Mouse (Mus musculus) stomach, embryonic 15.5 days (tissue): ENCODE measurements around the gene Tmem232. TPM values are rescaled to one million over a fixed set of nuclear protein-coding genes. Genes with fewer than 3 reads are reported as not detected.
"Not testable (repeated sequence)": the region's sequence is repeated elsewhere in the genome, so short reads cannot be mapped to it uniquely, and the experiment has no call there.

ENCODE experiments used
- ATAC-seq: fragments of 200-750 bp; cut with Nextera tagmentation; 2 replicates; pipeline ENCODE4 v1.8.0; 2017; ENCODE audit warnings: low read depth, moderate number of reproducible peaks, moderate TSS enrichment; ENCODE audit not compliant: insufficient read depth, low FRiP score
- H3K27ac ChIP-seq: fragments of 300-500 bp; sonication (generic); 2 replicates; pipeline ENCODE4 v1.5.1; 2015; ENCODE audit warnings: mild to moderate bottlenecking, inconsistent platforms
- H3K27me3 ChIP-seq: fragments of 300-500 bp; sonication (generic); replicated peaks from 2 replicates; pipeline ENCODE4 v1.6.1; 2015; ENCODE audit warnings: inconsistent platforms
- H3K36me3 ChIP-seq: fragments of 300-500 bp; sonication (generic); 2 replicates; pipeline ENCODE4 v1.6.1; 2015; ENCODE audit warnings: inconsistent platforms
- H3K4me1 ChIP-seq: fragments of 300-500 bp; sonication (generic); 2 replicates; pipeline ENCODE4 v1.6.1; 2015; ENCODE audit warnings: inconsistent platforms
- H3K4me2 ChIP-seq: fragments of 300-500 bp; sonication (generic); 2 replicates; pipeline ENCODE4 v1.6.1; 2015; ENCODE audit warnings: mild to moderate bottlenecking, inconsistent platforms
- H3K4me3 ChIP-seq: fragments of 300-500 bp; sonication (generic); replicated peaks from 2 replicates; pipeline ENCODE4 v1.5.1; 2015; ENCODE audit warnings: inconsistent platforms
- H3K9ac ChIP-seq: fragments of 300-500 bp; sonication (generic); 2 replicates; pipeline ENCODE4 v1.6.1; 2015; ENCODE audit warnings: inconsistent platforms
- H3K9me3 ChIP-seq: fragments of 300-500 bp; sonication (generic); 2 replicates; pipeline ENCODE4 v1.6.1; 2016; ENCODE audit warnings: inconsistent platforms
- WGBS: fragments of 180-500 bp; shearing (Covaris S2); methylation state at CpG from one replicate; pipeline ENCODE4 v1.1.7; 2015; 5-methylcytosine and 5-hydroxymethylcytosine counted together
- polyA plus RNA-seq: library from polyadenylated mRNA; unstranded; fragments of >200 nt; fragmentation: Nextera tagmentation; extraction: Ambion mirVana; gene quantifications from 2 replicates; pipeline ENCODE4 v1.2.1, GENCODE M21; 2015

Gene Tmem232
- polyA plus RNA-seq, 1 experiment from 2014 or later, result 0.08 TPM

GRCm38 (mm10) chr17:65559273-65559672 lies 18.7 kb upstream of the Tmem232 start:
- no peak for ATAC-seq
- H3K4me1 ChIP-seq, result no peaks in the 10 kb centered on the region
- no peak overlapping the region for H3K27ac ChIP-seq
- no peaks in the 10 kb centered on the region for H3K36me3 ChIP-seq
- no peak overlapping the region for H3K4me2 ChIP-seq
- H3K9me3 ChIP-seq, result no peaks in the 10 kb centered on the region
- H3K27me3 ChIP-seq, result no peaks in the 10 kb centered on the region
- 45% methylated on average over 5 of the region's 5 CpGs for WGBS
- no peak overlapping the region for H3K9ac ChIP-seq
- H3K4me3 ChIP-seq, result no peak overlapping the region

- Histone ChIP-seq H3K27ac (no peak overlapping the region), H3K4me2 (no peak overlapping the region), H3K36me3 (no peaks in the 10 kb centered on the region), H3K4me3 (no peak overlapping the region), H3K27me3 (no peaks in the 10 kb centered on the region), H3K4me1 (no peaks in the 10 kb centered on the region), H3K9me3 (no peaks in the 10 kb centered on the region), H3K9ac (no peak overlapping the region)
- 64% methylated on average over 9 of the region's 9 CpGs for WGBS
- no peak for ATAC-seq
Measured at GRCm38 (mm10) chr17:65558788-65559187, 18.2 kb upstream of the Tmem232 start.

GRCm38 (mm10) chr17:65558217-65558616 lies 17.6 kb upstream of the Tmem232 start:
- Histone ChIP-seq H3K36me3 (no peaks in the 10 kb centered on the region), H3K9me3 (no peaks in the 10 kb centered on the region), H3K4me1 (no peaks in the 10 kb centered on the region), H3K4me2 (no peak overlapping the region), H3K27me3 (no peaks in the 10 kb centered on the region), H3K9ac (no peak overlapping the region), H3K4me3 (no peak overlapping the region), H3K27ac (no peak overlapping the region)
- no peak for ATAC-seq
- WGBS, result 48% methylated on average over 9 of the region's 9 CpGs

- no peak overlapping the region for H3K4me3 ChIP-seq
- 60% methylated on average over 6 of the region's 6 CpGs for WGBS
- no peaks in the 10 kb centered on the region for H3K36me3 ChIP-seq
- no peak overlapping the region for H3K27ac ChIP-seq
- no peaks in the 10 kb centered on the region for H3K9me3 ChIP-seq
- H3K4me1 ChIP-seq, result no peaks in the 10 kb centered on the region
- H3K27me3 ChIP-seq, result no peaks in the 10 kb centered on the region
- ATAC-seq, result no peak
- H3K9ac ChIP-seq, result no peak overlapping the region
- H3K4me2 ChIP-seq, result no peak overlapping the region
Measured at GRCm38 (mm10) chr17:65557212-65557611, 16.6 kb upstream of the Tmem232 start.

GRCm38 (mm10) chr17:65556798-65557197 lies 16.2 kb upstream of the Tmem232 start:
- Histone ChIP-seq H3K27ac (no peak overlapping the region), H3K9me3 (no peaks in the 10 kb centered on the region), H3K4me2 (no peak overlapping the region), H3K9ac (no peak overlapping the region), H3K36me3 (no peaks in the 10 kb centered on the region), H3K4me3 (no peak overlapping the region), H3K4me1 (no peaks in the 10 kb centered on the region), H3K27me3 (no peaks in the 10 kb centered on the region)
- no peak for ATAC-seq
- WGBS, result 57% methylated on average over 10 of the region's 10 CpGs

GRCm38 (mm10) chr17:65552426-65552997 lies 11.9 kb upstream of the Tmem232 start:
- H3K9me3 ChIP-seq, result no peaks in the 10 kb centered on the region
- no peak overlapping the region for H3K9ac ChIP-seq
- no peak overlapping the region for H3K27ac ChIP-seq
- H3K4me3 ChIP-seq, result no peak overlapping the region
- no peak overlapping the region for H3K4me2 ChIP-seq
- H3K36me3 ChIP-seq, result no peaks in the 10 kb centered on the region
- 49% methylated on average over 12 of the region's 12 CpGs for WGBS
- no peak for ATAC-seq
- 0 out of 2 replicates have a peak, but pooled peaks cover 2% of the 10 kb centered on the region for H3K4me1 ChIP-seq
- H3K27me3 ChIP-seq, result no peaks in the 10 kb centered on the region

- H3K27me3 ChIP-seq, result no peaks in the 10 kb centered on the region
- WGBS, result 86% methylated on average over 4 of the region's 4 CpGs
- H3K9me3 ChIP-seq, result no peaks in the 10 kb centered on the region
- no peak overlapping the region for H3K4me2 ChIP-seq
- H3K36me3 ChIP-seq, result no peaks in the 10 kb centered on the region
- H3K4me1 ChIP-seq, result 0 out of 2 replicates have a peak, but pooled peaks cover 2% of the 10 kb centered on the region
- ATAC-seq, result no peak
- no peak overlapping the region for H3K4me3 ChIP-seq
- H3K9ac ChIP-seq, result no peak overlapping the region
- H3K27ac ChIP-seq, result no peak overlapping the region
Measured at GRCm38 (mm10) chr17:65550357-65550756, 9.8 kb upstream of the Tmem232 start.

GRCm38 (mm10) chr17:65548698-65549365 lies 8.2 kb upstream of the Tmem232 start:
- Histone ChIP-seq H3K4me3 (no peak overlapping the region), H3K9me3 (no peaks in the 10 kb centered on the region), H3K27me3 (no peaks in the 10 kb centered on the region), H3K4me1 (0 out of 2 replicates have a peak, but pooled peaks cover 2% of the 10 kb centered on the region), H3K9ac (no peak overlapping the region), H3K36me3 (no peaks in the 10 kb centered on the region), H3K4me2 (no peak overlapping the region), H3K27ac (no peak overlapping the region)
- WGBS, result 43% methylated on average over 18 of the region's 18 CpGs
- ATAC-seq, result peak; percentile 43; the same call in 1 of the 2 replicates

GRCm38 (mm10) chr17:65546221-65546620 lies 5.6 kb upstream of the Tmem232 start:
- not testable (repeated sequence) for H3K4me2 ChIP-seq, H3K4me3 ChIP-seq, H3K27ac ChIP-seq, H3K4me1 ChIP-seq, H3K27me3 ChIP-seq, ATAC-seq, H3K36me3 ChIP-seq, H3K9me3 ChIP-seq, H3K9ac ChIP-seq
- WGBS, result 84% methylated on average over 4 of the region's 4 CpGs

- Histone ChIP-seq H3K4me1 (no peaks in the 10 kb centered on the region), H3K4me3 (no peak overlapping the region), H3K27me3 (no peaks in the 10 kb centered on the region), H3K9ac (no peak overlapping the region), H3K9me3 (no peaks in the 10 kb centered on the region), H3K36me3 (no peaks in the 10 kb centered on the region), H3K27ac (no peak overlapping the region), H3K4me2 (no peak overlapping the region)
- 28% methylated on average over 3 of the region's 3 CpGs for WGBS
- ATAC-seq, result no peak
Measured at GRCm38 (mm10) chr17:65536156-65536555, 4.4 kb downstream of the Tmem232 start.

GRCm38 (mm10) chr17:65532381-65532780 lies 8.2 kb downstream of the Tmem232 start:
- not testable (repeated sequence) for H3K9me3 ChIP-seq, H3K4me2 ChIP-seq, H3K4me3 ChIP-seq, H3K4me1 ChIP-seq, H3K27me3 ChIP-seq, ATAC-seq, H3K36me3 ChIP-seq, H3K27ac ChIP-seq, H3K9ac ChIP-seq

GRCm38 (mm10) chr17:65527529-65527928 lies 13.1 kb downstream of the Tmem232 start:
- Histone ChIP-seq H3K4me1 (no peaks in the 10 kb centered on the region), H3K4me2 (no peak overlapping the region), H3K4me3 (no peak overlapping the region), H3K36me3 (no peaks in the 10 kb centered on the region), H3K27ac (no peak overlapping the region), H3K27me3 (no peaks in the 10 kb centered on the region), H3K9ac (no peak overlapping the region), H3K9me3 (no peaks in the 10 kb centered on the region)
- 78% methylated on average over 5 of the region's 5 CpGs for WGBS
- ATAC-seq, result no peak
